Mouse (Mus musculus) heart, postnatal 10 days (tissue): Measurements from ENCODE around the gene Rapgef3. TPM values are rescaled to one million over a fixed set of nuclear protein-coding genes. Genes with fewer than 3 reads are reported as not detected.

ENCODE experiments used
- DNase-seq, 2 experiments: peaks; one replicate each; pipeline ENCODE4 v3.0.0; 2021
- intact Hi-C: fragments of 180-260 bp; cut with DNase I; formaldehyde crosslinking; loops from one replicate; pipeline ENCODE4 v1.15.1; 2025
- total RNA-seq, 2 experiments: library from RNA; stranded (reverse); gene quantifications; 2 replicates each; pipeline ENCODE4 v1.2.3; 2021

Rapgef3 gene
- total RNA-seq, 2 experiments from 2014 or later: 29.2 to 30.7 TPM

DNA sequence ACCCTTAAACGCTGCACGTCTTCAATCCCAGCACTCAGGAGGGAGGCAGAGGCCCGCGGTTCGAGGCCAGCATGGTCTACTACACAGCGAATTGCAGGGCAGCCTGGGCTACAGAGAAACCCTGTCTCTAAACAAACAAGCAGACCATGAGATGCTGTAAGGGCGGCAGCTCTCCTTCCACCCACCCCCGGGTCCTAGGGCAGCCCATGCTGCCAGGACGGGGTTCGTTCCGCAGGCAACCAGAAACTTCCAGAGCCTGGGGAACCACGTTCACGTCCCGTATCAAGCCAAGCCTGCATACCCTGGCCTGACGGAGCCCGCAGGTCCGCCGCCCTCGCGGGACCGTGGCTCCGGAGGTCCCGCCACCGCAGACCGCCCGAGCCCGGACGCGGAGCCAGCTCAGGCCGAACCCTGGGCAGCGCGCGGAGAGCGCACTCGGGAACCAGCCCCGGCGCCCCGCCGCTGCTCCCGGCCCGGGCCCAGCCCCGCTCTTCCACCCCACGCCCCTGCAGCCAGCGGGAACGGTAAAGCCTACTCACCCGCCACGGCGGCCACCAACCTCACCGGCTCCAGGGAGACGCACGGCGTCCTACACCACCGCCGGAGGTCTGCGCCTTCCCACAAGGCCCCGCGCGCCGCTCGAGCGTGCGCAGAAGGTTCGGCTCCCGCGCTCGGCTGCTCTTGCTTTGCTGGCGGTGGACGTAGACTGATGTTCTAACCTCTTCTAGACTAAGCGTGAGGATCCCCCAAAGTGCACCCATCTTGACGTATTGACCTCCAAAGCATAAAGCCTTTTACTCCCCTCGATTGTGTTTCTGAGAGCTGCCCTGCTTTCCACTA lies 62.3 kb downstream of the Rapgef3 start, which contains the start of gene Rpap3:
Gene Rpap3 (minus strand): TSS at position 615 of the 840 bp plus-strand sequence.
- DNase-seq: peak; percentile 89 to 91
- intact Hi-C loops: no loop called here

DNA sequence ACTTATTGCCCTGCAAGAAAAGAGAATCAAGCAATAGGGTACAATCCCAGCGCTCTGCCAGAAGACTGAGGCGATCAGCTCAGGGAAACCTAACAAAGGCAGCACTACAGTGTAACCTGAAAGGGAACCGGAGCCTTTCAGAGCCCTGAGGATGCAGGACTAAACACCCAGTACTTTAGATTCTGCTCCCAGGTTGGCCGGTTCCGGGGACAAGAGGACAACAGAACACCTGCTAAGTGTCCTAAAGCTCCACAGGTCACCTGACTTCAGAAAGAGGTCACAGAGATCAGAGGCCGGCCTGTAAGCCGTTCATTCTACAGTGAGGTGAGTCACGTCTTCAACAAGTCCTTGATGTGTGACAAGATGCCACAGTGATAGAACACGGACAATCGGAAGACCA lies 71.2 kb downstream of the Rapgef3 start:
- no peak for DNase-seq
- intact Hi-C loops: no loop called here

Other genes starting within 250 kb of the Rapgef3 start
- gene Rpap3, start 62.1 kb downstream of the Rapgef3 start, total RNA-seq: 10 to 100 TPM; 14.1 to 15.2 TPM
- 1 to 10 TPM; 3.8 to 4.0 TPM for gene Endou, start 36.6 kb downstream of the Rapgef3 start, total RNA-seq
- gene Slc48a1, start 10.5 kb upstream of the Rapgef3 start, total RNA-seq: 10 to 100 TPM; 62.0 to 71.0 TPM
- gene Hdac7, start 76.5 kb upstream of the Rapgef3 start, total RNA-seq: 10 to 100 TPM; 57.9 to 59.4 TPM
- gene Vdr, start 142.7 kb upstream of the Rapgef3 start, total RNA-seq: 1 to 10 TPM; 1.6 to 2.3 TPM
- gene Tmem106c, start 196.2 kb upstream of the Rapgef3 start, total RNA-seq: 10 to 100 TPM; 16.6 to 20.9 TPM
- under 1 TPM; 0.62 to 0.84 TPM for gene Col2a1, start 236.7 kb upstream of the Rapgef3 start, total RNA-seq